In genomic region chr8:123348237-123348843, GRCm38 (mm10) we compare ENCODE assay signal across 9 mouse cellular contexts. TPM values are rescaled to one million over a fixed set of nuclear protein-coding genes. Genes with fewer than 3 reads are reported as not detected.
DNase-seq lines count a peak whose midpoint lies in the region; ATAC-seq lines count a peak whose summit lies in the region.
"Had no signal": no experiment of that assay in that cellular context is flagged by ENCODE, and none has a peak within 500 bp of the region (broad histone marks: within the 10 kb centered on the region; RNA-seq: fewer than 3 reads in every experiment).

No protein-coding gene starts in this region.

- peaks cover 19% of the 10 kb centered on the region for H3K4me1 ChIP-seq in heart, embryonic 15.5 days (replicated peaks)
- H3K4me1 ChIP-seq in neural tube, embryonic 12.5 days, result peaks cover 5% of the 10 kb centered on the region; the same call in 1 of the 2 replicates

- DNase-seq in gastrocnemius, postnatal 10 days, result peak; percentile 60
- DNase-seq in gastrocnemius, adult 18-20 months (ENCODE audit: low spot score), result no peak
- peak; percentile 60 for DNase-seq in adrenal gland, postnatal 14 days
- peak; percentile 97 for DNase-seq in kidney, postnatal 10 days
- no peak for DNase-seq in left cerebral cortex, postnatal 36 days (ENCODE audit: low spot score in 2 of 2)

- no peak overlapping the region for H3K4me3 ChIP-seq in heart, embryonic 15.5 days
- no peak overlapping the region for H3K4me3 ChIP-seq in neural tube, embryonic 12.5 days

- H3K9ac ChIP-seq in heart, embryonic 15.5 days, result no peak overlapping the region
- 0 out of 2 replicates have a peak overlapping the region, but pooled peaks have one; percentile 3 for H3K9ac ChIP-seq in neural tube, embryonic 12.5 days

- WGBS in heart, embryonic 15.5 days, result 24% methylated on average over 9 of the region's 9 CpGs
- 67% methylated on average over 9 of the region's 9 CpGs for WGBS in neural tube, embryonic 12.5 days

- H3K27ac ChIP-seq in heart, embryonic 15.5 days, result 0 out of 2 replicates have a peak overlapping the region, but pooled peaks have one; percentile 23
- H3K27ac ChIP-seq in neural tube, embryonic 12.5 days, result no peak overlapping the region
- H3K27ac ChIP-seq: macrophage had no signal

- intact Hi-C loops in left cerebral cortex, postnatal 36 days (cut with DNase I), result no loop called here

- peaks cover 3% of the 10 kb centered on the region for H3K27me3 ChIP-seq in heart, embryonic 15.5 days
- H3K27me3 ChIP-seq in neural tube, embryonic 12.5 days (replicated peaks), result no peaks in the 10 kb centered on the region

- peak; percentile 69 for ATAC-seq in heart, embryonic 15.5 days (replicated peaks; ENCODE audit: insufficient number of reproducible peaks, insufficient read depth, low FRiP score, low read depth)
- no peak for ATAC-seq in neural tube, embryonic 12.5 days (ENCODE audit: low FRiP score, low read depth)
- ATAC-seq in CD4-positive, CD25-positive, alpha-beta regulatory T cell, adult 4 months, result no peak

- H3K9me3 ChIP-seq in heart, embryonic 15.5 days (replicated peaks), result no peaks in the 10 kb centered on the region
- H3K9me3 ChIP-seq in neural tube, embryonic 12.5 days, result no peaks in the 10 kb centered on the region

- no peak overlapping the region for H3K4me2 ChIP-seq in heart, embryonic 15.5 days
- H3K4me2 ChIP-seq in neural tube, embryonic 12.5 days (replicated peaks), result no peak overlapping the region

- no peaks in the 10 kb centered on the region for H3K36me3 ChIP-seq in heart, embryonic 15.5 days
- peaks cover 5% of the 10 kb centered on the region; the same call in 1 of the 2 replicates for H3K36me3 ChIP-seq in neural tube, embryonic 12.5 days

RNA-seq across cellular contexts. Expression of gene Spire2, which starts 15.8 kb away (rescaled TPM):
- 1 to 10 TPM in 1 of 2 experiments, under 1 TPM in 1; 0.86 to 1.2 TPM for total RNA-seq in gastrocnemius, postnatal 10 days (2021)
- under 1 TPM in 1 of 2 experiments, not detected in 1; 0.09 TPM for total RNA-seq in gastrocnemius, adult 18-20 months (2021)
- total RNA-seq in adrenal gland, postnatal 14 days (2021), result 1.9 and 2.3 TPM in 2 replicates
- polyA plus RNA-seq in heart, embryonic 15.5 days (2015; fragmentation: Nextera tagmentation; extraction: Ambion mirVana), result 0.33 and 1.4 TPM in 2 replicates
- polyA plus RNA-seq in neural tube, embryonic 12.5 days (2016; fragmentation: Nextera tagmentation; extraction: Ambion mirVana), result 35.6 and 38.3 TPM in 2 replicates
- not detected for polyA plus RNA-seq in CD4-positive, CD25-positive, alpha-beta regulatory T cell, adult 4 months (2017; shearing (Covaris generic))
- total RNA-seq in left cerebral cortex, postnatal 36 days (2021), result 10 to 100 TPM; 14.8 to 18.2 TPM
- polyA plus RNA-seq: macrophage had no signal

RNA-seq across cellular contexts. Expression of gene Tcf25, which starts 25.2 kb away (rescaled TPM):
- 100 to 1,000 TPM; 144 to 157 TPM for total RNA-seq in gastrocnemius, postnatal 10 days (2021)
- 100 to 1,000 TPM; 128 to 130 TPM for total RNA-seq in gastrocnemius, adult 18-20 months (2021)
- total RNA-seq in adrenal gland, postnatal 14 days (2021), result 189 and 198 TPM in 2 replicates
- 137 and 144 TPM in 2 replicates for polyA plus RNA-seq in heart, embryonic 15.5 days (2015; fragmentation: Nextera tagmentation; extraction: Ambion mirVana)
- polyA plus RNA-seq in neural tube, embryonic 12.5 days (2016; fragmentation: Nextera tagmentation; extraction: Ambion mirVana), result 225 and 278 TPM in 2 replicates
- 10 to 100 TPM; 83.1 to 91.9 TPM for polyA plus RNA-seq in CD4-positive, CD25-positive, alpha-beta regulatory T cell, adult 4 months (2017; shearing (Covaris generic))
- 100 to 1,000 TPM; 543 to 593 TPM for total RNA-seq in left cerebral cortex, postnatal 36 days (2021)

RNA-seq across cellular contexts. Expression of gene Fanca, which starts 30.0 kb away (rescaled TPM):
- total RNA-seq in gastrocnemius, postnatal 10 days (2021), result 1 to 10 TPM; 4.6 to 6.2 TPM
- not detected for total RNA-seq in gastrocnemius, adult 18-20 months (2021)
- total RNA-seq in adrenal gland, postnatal 14 days (2021), result 6.0 and 9.4 TPM in 2 replicates
- 14.5 and 17.0 TPM in 2 replicates for polyA plus RNA-seq in heart, embryonic 15.5 days (2015; fragmentation: Nextera tagmentation; extraction: Ambion mirVana)
- 22.5 and 24.6 TPM in 2 replicates for polyA plus RNA-seq in neural tube, embryonic 12.5 days (2016; fragmentation: Nextera tagmentation; extraction: Ambion mirVana)
- 1 to 10 TPM; 5.9 to 7.9 TPM for polyA plus RNA-seq in CD4-positive, CD25-positive, alpha-beta regulatory T cell, adult 4 months (2017; shearing (Covaris generic))
- total RNA-seq in left cerebral cortex, postnatal 36 days (2021), result 1 to 10 TPM; 2.7 TPM

RNA-seq across cellular contexts. Expression of gene Mc1r, which starts 58.6 kb away (rescaled TPM):
- total RNA-seq in gastrocnemius, postnatal 10 days (2021), result not detected
- total RNA-seq in gastrocnemius, adult 18-20 months (2021), result not detected
- not detected in 2 replicates for total RNA-seq in adrenal gland, postnatal 14 days (2021)
- polyA plus RNA-seq in heart, embryonic 15.5 days (2015; fragmentation: Nextera tagmentation; extraction: Ambion mirVana), result 0.08 TPM in 1 of 2 replicates, not detected in the other
- polyA plus RNA-seq in neural tube, embryonic 12.5 days (2016; fragmentation: Nextera tagmentation; extraction: Ambion mirVana), result 0.10 and 0.18 TPM in 2 replicates
- polyA plus RNA-seq in CD4-positive, CD25-positive, alpha-beta regulatory T cell, adult 4 months (2017; shearing (Covaris generic)), result under 1 TPM in 1 of 2 experiments, not detected in 1; 0.17 TPM
- under 1 TPM in 1 of 2 experiments, not detected in 1; 0.14 TPM for total RNA-seq in left cerebral cortex, postnatal 36 days (2021)
- polyA plus RNA-seq: macrophage had no signal

Comparison
In these comparisons a context has a peak if more than half of its experiments do, and no peak if none do; other contexts are left out.
1. DNase-seq: peak in gastrocnemius, postnatal 10 days (single experiment), adrenal gland, postnatal 14 days (single experiment) and kidney, postnatal 10 days (single experiment); none in gastrocnemius, adult 18-20 months (single experiment) and left cerebral cortex, postnatal 36 days (0 of 2).